Mouse (Mus musculus): ENCODE results near the gene Ccp110. TPM values are rescaled to one million over a fixed set of nuclear protein-coding genes. Genes with fewer than 3 reads are reported as not detected.

Ccp110 gene
- polyA plus RNA-seq, 1 experiment from 2014 or later: 3.5 TPM

DNA sequence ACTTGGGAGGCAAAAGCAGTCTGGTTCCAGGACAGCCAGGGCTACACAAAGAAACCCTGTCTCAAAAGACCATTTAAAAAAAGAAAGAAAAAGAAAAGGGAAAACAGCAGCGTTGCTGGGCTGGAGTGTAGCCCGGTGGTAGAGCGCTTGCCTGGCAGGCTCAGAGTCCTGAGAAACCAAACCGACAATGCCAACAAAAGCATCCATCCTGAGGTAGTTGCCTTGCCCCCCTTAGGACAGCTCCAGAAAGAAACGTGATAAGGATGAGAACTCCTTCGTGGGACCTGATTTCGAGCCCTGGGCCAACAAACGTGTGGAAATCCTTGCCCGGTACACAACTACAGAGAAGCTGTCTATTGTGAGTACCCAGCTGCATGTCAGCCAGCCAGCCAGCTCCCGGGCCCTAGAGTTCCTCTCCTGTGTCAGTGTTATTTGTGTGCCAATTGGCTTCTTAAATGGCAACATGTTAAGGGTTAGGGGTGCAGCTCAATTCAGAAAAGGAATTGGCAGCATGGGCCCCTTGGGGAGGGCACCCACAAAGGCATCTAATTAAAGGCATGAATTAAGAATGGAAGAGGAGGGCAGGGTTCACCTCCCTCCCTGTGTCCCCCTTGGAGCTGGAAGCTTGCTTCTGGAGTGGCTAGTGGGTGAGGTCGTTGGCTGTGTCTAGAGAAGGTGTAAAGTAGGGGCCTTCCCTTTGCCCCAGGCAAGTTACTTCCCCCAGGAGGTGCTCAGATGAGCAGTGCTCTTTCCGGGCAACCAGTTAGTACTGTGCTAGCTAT, 35.7 kb downstream of the Ccp110 start:
- H3K4me2 ChIP-seq (ENCODE audit: low read depth, low read length): no peak overlapping the region
- H3K27ac ChIP-seq (ENCODE audit: low read depth): no peak overlapping the region
- ATAC-seq (no peak), DNase-seq (no peak)
- no peak overlapping the region for H3K9ac ChIP-seq (replicated peaks)
- no peak overlapping the region for H3K4me3 ChIP-seq (ENCODE audit: low read depth, low read length)
- WGBS (ENCODE audit: insufficient replicate concordance): 90% methylated on average over 12 of the region's 12 CpGs
- no peaks in the 10 kb centered on the region for H3K9me3 ChIP-seq (ENCODE audit: low read length)
- TF ChIP-seq EP300 (IDR thresholded peaks at IDR 0.05; ENCODE audit: low read depth) (no peak), CTCF (IDR thresholded peaks at IDR 0.05; ENCODE audit: low read depth) (no peak)
- H3K36me3 ChIP-seq (replicated peaks; ENCODE audit: insufficient read depth, low read length): peaks cover 67% of the 10 kb centered on the region
- H3K4me1 ChIP-seq (ENCODE audit: insufficient read depth): peaks cover 3% of the 10 kb centered on the region; the same call in 1 of the 2 replicates
- no peaks in the 10 kb centered on the region for H3K27me3 ChIP-seq (ENCODE audit: insufficient read depth, low read length)

DNA sequence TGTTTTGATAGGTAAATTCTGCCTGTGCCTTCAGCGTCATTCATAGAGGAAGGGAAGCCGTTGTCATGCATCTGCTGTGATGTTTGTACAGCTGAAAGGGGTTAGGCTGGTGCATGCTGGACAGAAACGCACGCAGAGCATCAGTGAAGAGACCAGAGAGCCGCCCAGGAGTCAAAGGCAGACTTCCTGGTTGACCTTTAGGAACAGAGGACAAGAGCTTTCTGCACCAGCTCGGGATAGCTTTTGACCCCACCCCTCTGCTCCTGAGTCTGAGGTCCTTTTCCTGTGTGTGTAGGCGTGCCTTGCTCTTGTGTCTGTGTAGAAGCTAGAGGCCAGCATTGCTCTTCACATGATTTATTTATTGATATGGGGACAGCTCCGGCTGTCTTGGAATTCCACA, 37.4 kb downstream of the Ccp110 start:
- WGBS (ENCODE audit: insufficient replicate concordance): 84% methylated on average over 8 of the region's 8 CpGs

DNA sequence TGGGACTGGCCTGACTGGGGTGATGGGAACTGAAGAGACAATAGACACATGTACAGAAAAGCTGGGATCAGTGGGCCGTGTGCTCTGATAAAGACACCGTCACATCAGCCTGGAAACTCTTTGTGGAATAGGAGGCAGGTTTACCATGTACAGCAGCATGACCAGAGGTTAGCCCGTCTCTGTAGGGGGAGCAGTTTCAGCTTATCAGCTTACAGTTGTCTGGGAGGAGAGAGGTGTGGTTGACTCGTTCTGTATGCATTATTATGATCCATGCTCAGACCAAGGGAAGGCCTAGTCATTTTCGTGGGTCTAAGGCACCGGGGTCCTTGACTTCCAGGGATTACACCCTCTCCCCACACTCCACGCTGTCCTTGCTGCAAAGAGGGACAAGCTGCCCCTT, 39.3 kb downstream of the Ccp110 start:
- peak; percentile 43; the same call in 1 of the 2 replicates for ATAC-seq
- H3K27me3 ChIP-seq (ENCODE audit: insufficient read depth, low read length): no peaks in the 10 kb centered on the region
- H3K4me2 ChIP-seq (ENCODE audit: low read depth, low read length): no peak overlapping the region
- no peak overlapping the region for H3K9ac ChIP-seq (replicated peaks)
- 63% methylated on average over 7 of the region's 7 CpGs for WGBS (ENCODE audit: insufficient replicate concordance)
- no peak for DNase-seq
- peak overlapping the region; percentile 8; the same call in 1 of the 2 replicates for H3K27ac ChIP-seq (ENCODE audit: low read depth)
- no peaks in the 10 kb centered on the region for H3K9me3 ChIP-seq (ENCODE audit: low read length)
- H3K36me3 ChIP-seq (replicated peaks; ENCODE audit: insufficient read depth, low read length): peaks cover 69% of the 10 kb centered on the region
- peaks cover 3% of the 10 kb centered on the region; the same call in 1 of the 2 replicates for H3K4me1 ChIP-seq (ENCODE audit: insufficient read depth)
- TF ChIP-seq EP300 (IDR thresholded peaks at IDR 0.05; ENCODE audit: low read depth) (0 out of 2 replicates have a peak, but pooled peaks have one; percentile 26), CTCF (IDR thresholded peaks at IDR 0.05; ENCODE audit: low read depth) (peak; percentile 42)
- H3K4me3 ChIP-seq (ENCODE audit: low read depth, low read length): no peak overlapping the region

More for the DNA sequence above, 37.4 kb downstream of the Ccp110 start:
- Histone ChIP-seq H3K4me1 (ENCODE audit: insufficient read depth) (peaks cover 3% of the 10 kb centered on the region; the same call in 1 of the 2 replicates), H3K4me3 (ENCODE audit: low read depth, low read length) (no peak overlapping the region), H3K9ac (replicated peaks) (no peak overlapping the region), H3K36me3 (replicated peaks; ENCODE audit: insufficient read depth, low read length) (peaks cover 72% of the 10 kb centered on the region), H3K27me3 (ENCODE audit: insufficient read depth, low read length) (no peaks in the 10 kb centered on the region), H3K9me3 (ENCODE audit: low read length) (no peaks in the 10 kb centered on the region), H3K27ac (ENCODE audit: low read depth) (no peak overlapping the region), H3K4me2 (ENCODE audit: low read depth, low read length) (no peak overlapping the region)
- DNase-seq (no peak), ATAC-seq (no peak)
- no peak for TF ChIP-seq CTCF (IDR thresholded peaks at IDR 0.05; ENCODE audit: low read depth)
- no peak for TF ChIP-seq EP300 (IDR thresholded peaks at IDR 0.05; ENCODE audit: low read depth)

GRCm38 (mm10) chr7:118755756-118756155, 43.4 kb downstream of the Ccp110 start:
- peak overlapping the region; percentile 88 for H3K27ac ChIP-seq (ENCODE audit: low read depth)
- H3K4me2 ChIP-seq (ENCODE audit: low read depth, low read length): peak overlapping the region; percentile 36
- WGBS (ENCODE audit: insufficient replicate concordance): 70% methylated on average over 7 of the region's 7 CpGs
- ATAC-seq (no peak), DNase-seq (no peak)
- no peaks in the 10 kb centered on the region for H3K27me3 ChIP-seq (ENCODE audit: insufficient read depth, low read length)
- H3K4me1 ChIP-seq (ENCODE audit: insufficient read depth): peaks cover 11% of the 10 kb centered on the region; the same call in 1 of the 2 replicates
- H3K36me3 ChIP-seq (replicated peaks; ENCODE audit: insufficient read depth, low read length): peaks cover 53% of the 10 kb centered on the region
- no peak overlapping the region for H3K4me3 ChIP-seq (ENCODE audit: low read depth, low read length)
- H3K9me3 ChIP-seq (ENCODE audit: low read length): no peaks in the 10 kb centered on the region
- no peak overlapping the region for H3K9ac ChIP-seq (replicated peaks)
- TF ChIP-seq EP300 (IDR thresholded peaks at IDR 0.05; ENCODE audit: low read depth): no peak
- no peak for TF ChIP-seq CTCF (IDR thresholded peaks at IDR 0.05; ENCODE audit: low read depth)

DNA sequence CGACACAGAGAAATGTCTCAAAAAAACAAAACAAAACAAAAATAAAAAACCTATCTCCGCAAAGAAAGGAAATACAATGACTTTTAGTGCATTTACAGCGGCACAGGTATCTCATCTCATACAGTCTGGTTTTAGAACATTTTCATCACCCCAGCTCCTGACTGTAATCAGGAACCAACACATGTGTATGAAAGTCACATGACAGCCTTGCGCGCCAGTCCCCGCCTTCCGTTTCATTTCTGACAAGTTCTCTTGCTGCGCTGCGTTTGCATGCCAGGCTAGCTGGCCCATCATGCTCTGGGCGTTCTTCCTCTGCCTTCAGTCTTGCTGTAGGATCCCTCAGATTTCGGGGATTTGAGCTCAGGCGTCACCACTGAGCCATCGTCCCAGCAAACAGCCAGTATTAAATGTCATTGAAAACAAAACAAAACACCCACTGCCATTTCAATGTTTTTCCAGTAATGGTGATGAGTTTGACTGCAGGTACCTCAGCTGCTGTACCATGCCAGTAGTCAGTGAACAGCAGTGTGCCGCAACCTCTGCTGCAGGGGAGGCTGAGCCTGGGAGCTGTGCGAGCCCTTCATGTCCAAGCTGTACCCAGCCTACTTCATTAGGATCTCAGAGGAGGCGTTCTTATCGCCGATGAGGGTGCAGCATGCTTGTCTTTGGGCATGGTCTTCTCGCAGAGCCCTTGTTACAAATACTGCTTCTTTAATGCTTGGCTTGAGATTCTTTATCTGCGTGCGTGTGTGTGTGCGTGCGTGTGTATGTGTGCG, 44.3 kb downstream of the Ccp110 start:
- peak overlapping the region; percentile 88 for H3K27ac ChIP-seq (ENCODE audit: low read depth)
- TF ChIP-seq CTCF (IDR thresholded peaks at IDR 0.05; ENCODE audit: low read depth): no peak
- peak; percentile 93 for TF ChIP-seq EP300 (IDR thresholded peaks at IDR 0.05; ENCODE audit: low read depth)
- ATAC-seq: peak; percentile 94
- WGBS (ENCODE audit: insufficient replicate concordance): 74% methylated on average over 24 of the region's 24 CpGs
- H3K4me3 ChIP-seq (ENCODE audit: low read depth, low read length): no peak overlapping the region
- H3K4me2 ChIP-seq (ENCODE audit: low read depth, low read length): peak overlapping the region; percentile 58
- peaks cover 8% of the 10 kb centered on the region; the same call in 1 of the 2 replicates for H3K4me1 ChIP-seq (ENCODE audit: insufficient read depth)
- no peaks in the 10 kb centered on the region for H3K9me3 ChIP-seq (ENCODE audit: low read length)
- 0 out of 2 replicates have a peak overlapping the region, but pooled peaks have one; percentile 7 for H3K9ac ChIP-seq (replicated peaks)
- peak; percentile 63 for DNase-seq
- H3K27me3 ChIP-seq (ENCODE audit: insufficient read depth, low read length): no peaks in the 10 kb centered on the region
- peaks cover 45% of the 10 kb centered on the region for H3K36me3 ChIP-seq (replicated peaks; ENCODE audit: insufficient read depth, low read length)

DNA sequence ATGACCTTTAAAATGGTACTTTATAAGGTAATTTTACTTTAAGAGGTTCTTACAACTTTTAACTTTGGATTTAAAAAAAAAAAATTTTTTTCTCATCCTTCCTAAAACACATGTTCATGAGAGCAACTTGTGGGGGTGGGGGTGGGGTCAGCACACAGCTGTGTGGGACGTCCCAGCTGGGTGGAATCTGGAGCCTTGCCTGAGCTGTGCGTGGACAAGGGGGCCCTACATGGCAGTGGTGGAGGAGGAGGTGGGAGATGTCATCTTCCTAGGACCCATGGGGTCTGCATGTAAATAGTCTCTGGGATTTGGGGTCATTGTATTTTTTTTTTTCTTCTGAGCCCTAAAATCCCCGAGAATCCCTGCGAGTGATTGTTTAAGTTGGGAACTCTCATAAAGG, 46.0 kb downstream of the Ccp110 start:
- no peak for ATAC-seq
- no peak overlapping the region for H3K4me3 ChIP-seq (ENCODE audit: low read depth, low read length)
- no peak overlapping the region for H3K4me2 ChIP-seq (ENCODE audit: low read depth, low read length)
- peaks cover 8% of the 10 kb centered on the region; the same call in 1 of the 2 replicates for H3K4me1 ChIP-seq (ENCODE audit: insufficient read depth)
- no peak overlapping the region for H3K9ac ChIP-seq (replicated peaks)
- WGBS (ENCODE audit: insufficient replicate concordance): 88% methylated on average over 4 of the region's 4 CpGs
- TF ChIP-seq EP300 (IDR thresholded peaks at IDR 0.05; ENCODE audit: low read depth) (no peak), CTCF (IDR thresholded peaks at IDR 0.05; ENCODE audit: low read depth) (no peak)
- DNase-seq: no peak
- no peaks in the 10 kb centered on the region for H3K9me3 ChIP-seq (ENCODE audit: low read length)
- H3K36me3 ChIP-seq (replicated peaks; ENCODE audit: insufficient read depth, low read length): peaks cover 36% of the 10 kb centered on the region
- no peak overlapping the region for H3K27ac ChIP-seq (ENCODE audit: low read depth)
- no peaks in the 10 kb centered on the region for H3K27me3 ChIP-seq (ENCODE audit: insufficient read depth, low read length)
